Mouse (Mus musculus): ENCODE results near the gene Aven. TPM values are rescaled to one million over a fixed set of nuclear protein-coding genes. Genes with fewer than 3 reads are reported as not detected.
"Not testable (repeated sequence)": the region's sequence is repeated elsewhere in the genome, so short reads cannot be mapped to it uniquely, and the experiment has no call there.

The Aven gene
- total RNA-seq (2012; rRNA removed) = 14.6 and 22.3 TPM in 2 replicates

DNA sequence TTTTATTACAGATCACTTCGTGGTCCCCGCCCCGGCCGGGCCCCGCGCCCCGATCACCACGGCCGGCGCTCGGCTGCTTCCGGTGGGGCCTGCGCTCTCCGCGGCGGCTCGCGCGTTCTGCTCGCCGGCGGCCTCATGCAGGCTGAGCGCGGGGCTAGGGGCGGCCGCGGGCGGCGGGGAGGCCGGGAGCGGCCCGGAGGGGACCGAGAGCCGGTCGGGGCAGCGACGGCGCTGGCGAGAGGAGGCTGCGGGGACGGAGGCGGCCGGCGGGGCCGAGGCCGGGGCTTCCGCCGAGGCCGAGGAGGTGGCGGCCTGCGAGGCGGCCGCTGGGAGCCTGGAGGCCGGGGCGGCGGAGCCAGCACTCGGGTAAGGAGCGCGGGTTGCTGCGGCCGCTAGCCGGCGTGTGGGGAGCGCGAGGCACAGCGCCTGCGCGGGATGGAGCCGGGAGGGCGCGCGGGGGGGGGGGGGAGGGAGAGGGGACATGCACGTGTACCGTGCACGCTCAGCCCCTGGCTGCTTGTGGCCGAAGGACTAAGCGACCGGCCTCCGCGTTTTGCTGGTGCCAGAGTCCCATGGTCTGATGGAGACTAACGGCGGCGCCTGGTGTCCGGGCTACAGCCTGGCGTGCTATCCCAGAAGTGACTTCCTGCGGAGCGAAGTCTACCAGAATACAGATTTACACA lies at the start of gene Aven:
Aven (plus strand) TSS at position 109 of the 683 bp plus-strand sequence.
- TF ChIP-seq HCFC1 (IDR thresholded peaks at IDR 0.05; ENCODE audit: borderline replicate concordance, insufficient read depth, low read length) = no peak
- no peak for TF ChIP-seq CHD2 (IDR thresholded peaks at IDR 0.05; ENCODE audit: low read depth, low read length)
- no peak for TF ChIP-seq ZC3H11A (IDR thresholded peaks at IDR 0.05; ENCODE audit: borderline replicate concordance, low read depth, low read length)
- TF ChIP-seq MAFK (IDR thresholded peaks at IDR 0.05; ENCODE audit: insufficient read depth, low read depth, low read length) = no peak
- in situ Hi-C loops (cut with MboI; ENCODE audit: low sequenced_read_pairs in 2 of 2, unreplicated experiment in 2 of 2) = no loop called here
- H3K36me3 ChIP-seq (ENCODE audit: control insufficient read depth, insufficient read depth, low read length, poor library complexity, severe bottlenecking) = no peaks in the 10 kb centered on the region
- H3K9ac ChIP-seq (ENCODE audit: insufficient read depth, low read depth, low read length, poor library complexity, severe bottlenecking) = peak within 1 kb of the TSS; percentile 96
- no peak for DNase-seq (ENCODE audit: low read depth, low spot score)
- H3K4me1 ChIP-seq (ENCODE audit: control insufficient read depth in 2 of 2, insufficient read depth in 2 of 2, low read length in 2 of 2, poor library complexity in 1 of 2) = peaks cover 2 to 8% of the 10 kb centered on the region in 2 experiments; a peak in 3 of 4 replicates
- H3K9me3 ChIP-seq (ENCODE audit: control insufficient read depth, insufficient read depth, low read depth, low read length) = no peaks in the 10 kb centered on the region
- H3K27ac ChIP-seq (ENCODE audit: insufficient read depth, low read depth, low read length, poor library complexity, severe bottlenecking) = peak within 1 kb of the TSS; percentile 75; the same call in 1 of the 2 replicates
- H3K4me3 ChIP-seq (ENCODE audit: insufficient read depth in 1 of 2, low read depth in 1 of 2, low read length in 2 of 2, poor library complexity in 1 of 2, severe bottlenecking in 1 of 2) = peak within 1 kb of the TSS; percentile 85 to 93

DNA sequence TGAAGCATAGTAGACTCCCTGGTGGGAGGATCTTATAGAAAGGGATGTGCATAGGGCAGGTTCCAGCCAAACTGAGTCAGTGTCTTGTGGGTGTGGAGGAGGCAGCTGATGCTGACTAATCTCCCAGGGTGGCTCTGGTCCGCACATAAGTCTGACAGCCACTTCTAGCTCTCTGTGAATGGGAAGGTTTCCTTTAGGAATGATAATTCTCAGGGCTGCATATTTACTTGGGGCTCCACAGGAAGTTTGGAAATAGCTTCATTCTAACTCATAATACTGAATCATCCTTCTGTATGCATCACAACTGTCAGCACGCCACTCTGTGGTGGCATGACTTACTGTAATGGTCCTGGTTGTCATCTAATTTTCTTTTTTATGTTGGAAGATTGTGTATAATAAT lies 49.3 kb upstream of the Aven start:
- Histone ChIP-seq H3K4me1 (ENCODE audit: control insufficient read depth in 2 of 2, insufficient read depth in 2 of 2, low read length in 2 of 2, poor library complexity in 1 of 2) (no peaks in the 10 kb centered on the region), H3K9ac (ENCODE audit: insufficient read depth, low read depth, low read length, poor library complexity, severe bottlenecking) (no peak overlapping the region), H3K4me3 (ENCODE audit: insufficient read depth in 1 of 2, low read depth in 1 of 2, low read length in 2 of 2, poor library complexity in 1 of 2, severe bottlenecking in 1 of 2) (no peak overlapping the region), H3K36me3 (ENCODE audit: control insufficient read depth, insufficient read depth, low read length, poor library complexity, severe bottlenecking) (no peaks in the 10 kb centered on the region), H3K9me3 (ENCODE audit: control insufficient read depth, insufficient read depth, low read depth, low read length) (no peaks in the 10 kb centered on the region), H3K27ac (ENCODE audit: insufficient read depth, low read depth, low read length, poor library complexity, severe bottlenecking) (no peak overlapping the region)
- TF ChIP-seq ZC3H11A (IDR thresholded peaks at IDR 0.05; ENCODE audit: borderline replicate concordance, low read depth, low read length) = no peak
- in situ Hi-C loops (cut with MboI; ENCODE audit: low sequenced_read_pairs in 2 of 2, unreplicated experiment in 2 of 2) = no loop called here
- no peak for DNase-seq (ENCODE audit: low read depth, low spot score)

DNA sequence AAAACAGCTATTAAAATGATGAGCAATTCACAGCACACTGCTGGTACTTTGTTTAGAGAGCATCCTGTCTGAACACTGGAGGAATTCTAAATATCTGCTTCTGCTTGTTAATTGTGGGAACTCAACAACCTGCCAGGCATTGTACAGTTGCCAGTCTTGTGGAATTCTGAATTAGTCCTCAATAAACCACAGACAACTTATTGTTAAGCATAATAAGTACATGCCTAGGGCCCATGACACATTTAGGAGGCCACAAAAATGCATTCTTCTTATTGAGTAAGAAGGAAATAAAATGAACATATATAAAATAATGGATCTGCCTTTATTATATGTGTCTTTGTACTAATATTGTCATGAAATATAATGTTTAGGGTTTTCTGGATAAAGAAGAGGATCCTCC lies 47.3 kb upstream of the Aven start:
- DNase-seq (ENCODE audit: low read depth, low spot score) = no peak
- in situ Hi-C loops (cut with MboI; ENCODE audit: low sequenced_read_pairs in 2 of 2, unreplicated experiment in 2 of 2) = no loop called here
- no peaks in the 10 kb centered on the region for H3K4me1 ChIP-seq (ENCODE audit: control insufficient read depth in 2 of 2, insufficient read depth in 2 of 2, low read length in 2 of 2, poor library complexity in 1 of 2)
- H3K4me3 ChIP-seq (ENCODE audit: insufficient read depth in 1 of 2, low read depth in 1 of 2, low read length in 2 of 2, poor library complexity in 1 of 2, severe bottlenecking in 1 of 2) = no peak overlapping the region
- H3K27ac ChIP-seq (ENCODE audit: insufficient read depth, low read depth, low read length, poor library complexity, severe bottlenecking) = no peak overlapping the region
- no peaks in the 10 kb centered on the region for H3K9me3 ChIP-seq (ENCODE audit: control insufficient read depth, insufficient read depth, low read depth, low read length)
- H3K36me3 ChIP-seq (ENCODE audit: control insufficient read depth, insufficient read depth, low read length, poor library complexity, severe bottlenecking) = no peaks in the 10 kb centered on the region
- TF ChIP-seq HCFC1 (IDR thresholded peaks at IDR 0.05; ENCODE audit: borderline replicate concordance, insufficient read depth, low read length) = no peak
- no peak for TF ChIP-seq CHD2 (IDR thresholded peaks at IDR 0.05; ENCODE audit: low read depth, low read length)
- no peak for TF ChIP-seq ZNF384 (IDR thresholded peaks at IDR 0.05; ENCODE audit: low read depth, low read length)
- TF ChIP-seq MAFK (IDR thresholded peaks at IDR 0.05; ENCODE audit: insufficient read depth, low read depth, low read length) = no peak
- no peak overlapping the region for H3K9ac ChIP-seq (ENCODE audit: insufficient read depth, low read depth, low read length, poor library complexity, severe bottlenecking)

DNA sequence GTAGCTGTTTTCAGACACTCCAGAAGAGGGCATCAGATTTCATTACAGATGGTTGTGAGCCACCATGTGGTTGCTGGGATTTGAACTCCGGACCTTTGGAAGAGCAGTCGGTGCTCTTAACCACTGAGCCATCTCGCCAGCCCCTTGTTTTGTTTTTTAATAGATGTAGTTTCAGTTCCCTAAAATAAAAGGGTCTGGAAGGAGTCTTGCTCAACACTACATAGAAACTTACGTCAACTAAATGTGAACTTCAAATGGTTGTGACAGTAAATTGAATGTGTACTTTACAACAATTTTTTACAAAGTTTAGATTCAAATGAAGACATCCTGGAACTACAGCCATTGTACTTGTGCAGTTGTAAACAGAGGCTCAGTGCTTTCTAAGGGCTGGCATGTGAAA lies 44.7 kb upstream of the Aven start:
- in situ Hi-C loops (cut with MboI; ENCODE audit: low sequenced_read_pairs in 2 of 2, unreplicated experiment in 2 of 2); H3K9ac ChIP-seq (ENCODE audit: insufficient read depth, low read depth, low read length, poor library complexity, severe bottlenecking); H3K9me3 ChIP-seq (ENCODE audit: control insufficient read depth, insufficient read depth, low read depth, low read length); H3K4me3 ChIP-seq (ENCODE audit: insufficient read depth in 1 of 2, low read depth in 1 of 2, low read length in 2 of 2, poor library complexity in 1 of 2, severe bottlenecking in 1 of 2); DNase-seq (ENCODE audit: low read depth, low spot score); H3K4me1 ChIP-seq (ENCODE audit: control insufficient read depth in 2 of 2, insufficient read depth in 2 of 2, low read length in 2 of 2, poor library complexity in 1 of 2); H3K36me3 ChIP-seq (ENCODE audit: control insufficient read depth, insufficient read depth, low read length, poor library complexity, severe bottlenecking); H3K27ac ChIP-seq (ENCODE audit: insufficient read depth, low read depth, low read length, poor library complexity, severe bottlenecking): not testable (repeated sequence)

DNA sequence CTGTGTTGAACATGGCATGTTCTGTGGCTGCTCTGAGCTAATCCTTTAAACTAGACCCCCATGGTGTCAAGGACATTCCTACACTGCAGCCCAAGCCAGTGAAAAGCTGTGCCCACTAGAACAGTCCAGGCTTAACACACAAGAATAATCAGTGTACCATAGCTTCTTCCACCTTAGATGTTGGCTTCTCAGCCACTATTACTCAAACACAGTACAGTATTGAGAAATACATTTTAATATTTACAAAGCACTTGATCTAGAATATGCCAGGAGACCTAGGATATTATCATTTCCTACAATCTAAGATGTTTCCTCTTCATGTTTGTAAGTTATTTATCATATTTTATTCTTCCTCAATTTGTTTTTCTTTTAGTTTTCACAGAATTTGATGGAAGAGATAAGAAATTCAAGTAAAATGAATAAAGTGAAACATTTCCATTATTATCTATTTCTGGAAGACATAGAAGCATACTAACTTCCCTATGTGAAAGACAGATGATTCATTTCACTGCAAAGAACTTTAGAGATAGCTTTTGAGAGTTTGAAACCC lies 44.2 kb upstream of the Aven start:
- Histone ChIP-seq H3K27ac (ENCODE audit: insufficient read depth, low read depth, low read length, poor library complexity, severe bottlenecking) (no peak overlapping the region), H3K4me3 (ENCODE audit: insufficient read depth in 1 of 2, low read depth in 1 of 2, low read length in 2 of 2, poor library complexity in 1 of 2, severe bottlenecking in 1 of 2) (no peak overlapping the region), H3K9ac (ENCODE audit: insufficient read depth, low read depth, low read length, poor library complexity, severe bottlenecking) (no peak overlapping the region), H3K4me1 (ENCODE audit: control insufficient read depth in 2 of 2, insufficient read depth in 2 of 2, low read length in 2 of 2, poor library complexity in 1 of 2) (no peaks in the 10 kb centered on the region), H3K9me3 (ENCODE audit: control insufficient read depth, insufficient read depth, low read depth, low read length) (no peaks in the 10 kb centered on the region), H3K36me3 (ENCODE audit: control insufficient read depth, insufficient read depth, low read length, poor library complexity, severe bottlenecking) (no peaks in the 10 kb centered on the region)
- in situ Hi-C loops (cut with MboI; ENCODE audit: low sequenced_read_pairs in 2 of 2, unreplicated experiment in 2 of 2) = no loop called here
- DNase-seq (ENCODE audit: low read depth, low spot score) = no peak
- TF ChIP-seq HCFC1 (IDR thresholded peaks at IDR 0.05; ENCODE audit: borderline replicate concordance, insufficient read depth, low read length) = no peak

Data from ES-E14 (cell line).